Mouse (Mus musculus) heart, embryonic 10.5 days (tissue): ENCODE data around the gene Eomes. TPM values are rescaled to one million over a fixed set of nuclear protein-coding genes. Genes with fewer than 3 reads are reported as not detected.
A peak's percentile ranks its signal among the peaks of the same experiment; 100 is the strongest.

Experiments
- DNase-seq: peaks from one replicate; pipeline ENCODE4 v3.0.0-alpha.2; 2017; ENCODE audit warnings: low spot score
- H3K27ac ChIP-seq: fragments of 300-500 bp; sonication (generic); 2 replicates; pipeline ENCODE4 v1.5.1; 2016; ENCODE audit warnings: mild to moderate bottlenecking
- H3K27me3 ChIP-seq: fragments of 300-500 bp; sonication (generic); 2 replicates; pipeline ENCODE4 v1.6.1; 2016; ENCODE audit warnings: mild to moderate bottlenecking; ENCODE audit not compliant: poor library complexity, insufficient read depth, severe bottlenecking
- H3K36me3 ChIP-seq: fragments of 300-500 bp; sonication (generic); 2 replicates; pipeline ENCODE4 v1.6.1; 2016; ENCODE audit warnings: mild to moderate bottlenecking, moderate library complexity
- H3K4me1 ChIP-seq: fragments of 300-500 bp; sonication (generic); 2 replicates; pipeline ENCODE4 v1.6.1; 2016; ENCODE audit warnings: mild to moderate bottlenecking
- H3K4me3 ChIP-seq: fragments of 300-500 bp; sonication (generic); 2 replicates; pipeline ENCODE4 v1.5.1; 2016; ENCODE audit warnings: mild to moderate bottlenecking, moderate library complexity
- H3K9me3 ChIP-seq: fragments of 300-500 bp; sonication (generic); 2 replicates; pipeline ENCODE4 v1.6.1; 2016; ENCODE audit warnings: mild to moderate bottlenecking, moderate library complexity
- WGBS: fragments of 180-500 bp; shearing (Covaris S2); methylation state at CpG from one replicate; pipeline ENCODE4 v1.1.7; 2016; 5-methylcytosine and 5-hydroxymethylcytosine counted together
- polyA plus RNA-seq: library from polyadenylated mRNA; unstranded; fragments of >200 nt; fragmentation: Nextera tagmentation; extraction: Ambion mirVana; gene quantifications from 2 replicates; pipeline ENCODE4 v1.2.1, GENCODE M21; 2016

The Eomes gene
- 0.11 and 0.13 TPM in 2 replicates for polyA plus RNA-seq

- H3K27me3 ChIP-seq, result peaks cover 86% of the 10 kb centered on the region
- no peak within 1 kb of the TSS; the same call in 1 of the 2 replicates for H3K27ac ChIP-seq
- peaks cover 30% of the 10 kb centered on the region for H3K4me1 ChIP-seq
- no peak for DNase-seq
- H3K4me3 ChIP-seq, result peak within 1 kb of the TSS; percentile 64
- no peaks in the 10 kb centered on the region for H3K36me3 ChIP-seq
- no peaks in the 10 kb centered on the region for H3K9me3 ChIP-seq
- WGBS, result under 1% methylated on average over 9 of the region's 9 CpGs
Measured at GRCm38 (mm10) chr9:118477961-118478360, at the start of gene Eomes. Gene Eomes, plus strand, starts transcription at chr9:118478212.

DNA sequence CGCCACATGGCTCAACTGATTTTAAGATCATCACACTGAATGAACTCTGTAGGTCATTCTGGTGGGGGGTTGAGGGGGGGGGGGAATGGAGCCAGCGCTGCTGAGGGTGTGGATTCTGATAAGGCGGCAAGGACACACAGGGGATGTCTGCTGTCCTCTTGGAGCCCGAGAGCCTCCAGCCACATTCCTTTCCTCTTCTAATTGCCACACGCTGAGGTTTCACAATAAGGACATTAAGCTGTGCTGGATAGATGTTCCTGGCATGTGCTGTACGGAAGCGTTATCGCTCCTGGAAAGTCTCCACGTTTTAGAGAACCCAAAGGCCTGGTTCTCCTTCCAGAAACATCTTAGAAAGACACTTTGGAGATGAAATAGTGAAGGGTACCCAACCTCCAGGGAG lies 33.2 kb upstream of the Eomes start:
- no peaks in the 10 kb centered on the region for H3K9me3 ChIP-seq
- no peak for DNase-seq
- H3K36me3 ChIP-seq, result no peaks in the 10 kb centered on the region
- no peaks in the 10 kb centered on the region for H3K27me3 ChIP-seq
- H3K27ac ChIP-seq, result 0 out of 2 replicates have a peak overlapping the region, but pooled peaks have one; percentile 23
- peaks cover 21% of the 10 kb centered on the region for H3K4me1 ChIP-seq
- 10% methylated on average over 9 of the region's 9 CpGs for WGBS
- H3K4me3 ChIP-seq, result no peak overlapping the region

GRCm38 (mm10) chr9:118449336-118449735 lies 28.7 kb upstream of the Eomes start:
- no peaks in the 10 kb centered on the region for H3K36me3 ChIP-seq
- no peak overlapping the region for H3K27ac ChIP-seq
- no peak for DNase-seq
- 74% methylated on average over 8 of the region's 8 CpGs for WGBS
- no peaks in the 10 kb centered on the region for H3K9me3 ChIP-seq
- H3K4me1 ChIP-seq, result peaks cover 21% of the 10 kb centered on the region
- H3K4me3 ChIP-seq, result no peak overlapping the region
- H3K27me3 ChIP-seq, result no peaks in the 10 kb centered on the region; the same call in 1 of the 2 replicates

DNA sequence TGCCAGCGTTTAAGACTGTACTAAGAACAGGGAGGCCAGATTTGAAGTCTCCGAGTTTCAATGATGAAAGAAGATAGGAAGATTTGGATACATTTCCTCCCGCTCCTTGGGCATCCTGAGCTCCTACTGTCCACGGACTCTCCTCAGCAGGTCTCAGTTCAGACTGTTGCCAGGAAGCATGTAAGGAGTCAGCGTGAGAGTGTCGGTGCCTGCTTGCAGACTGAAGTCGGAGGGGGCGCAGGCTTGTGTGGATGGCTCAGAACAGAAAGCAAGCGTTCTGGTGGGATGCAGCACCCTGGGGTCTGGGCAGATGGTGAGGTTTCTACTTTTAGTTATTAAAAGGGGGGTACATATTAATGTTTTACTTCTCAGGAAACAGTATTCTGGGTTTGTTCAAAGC lies 24.6 kb upstream of the Eomes start:
- Histone ChIP-seq H3K27me3 (peaks cover 10% of the 10 kb centered on the region; the same call in 1 of the 2 replicates), H3K9me3 (no peaks in the 10 kb centered on the region), H3K4me1 (peaks cover 6% of the 10 kb centered on the region; the same call in 1 of the 2 replicates), H3K36me3 (no peaks in the 10 kb centered on the region), H3K27ac (no peak overlapping the region), H3K4me3 (peak overlapping the region; percentile 49)
- no peak for DNase-seq
- 36% methylated on average over 9 of the region's 9 CpGs for WGBS

DNA sequence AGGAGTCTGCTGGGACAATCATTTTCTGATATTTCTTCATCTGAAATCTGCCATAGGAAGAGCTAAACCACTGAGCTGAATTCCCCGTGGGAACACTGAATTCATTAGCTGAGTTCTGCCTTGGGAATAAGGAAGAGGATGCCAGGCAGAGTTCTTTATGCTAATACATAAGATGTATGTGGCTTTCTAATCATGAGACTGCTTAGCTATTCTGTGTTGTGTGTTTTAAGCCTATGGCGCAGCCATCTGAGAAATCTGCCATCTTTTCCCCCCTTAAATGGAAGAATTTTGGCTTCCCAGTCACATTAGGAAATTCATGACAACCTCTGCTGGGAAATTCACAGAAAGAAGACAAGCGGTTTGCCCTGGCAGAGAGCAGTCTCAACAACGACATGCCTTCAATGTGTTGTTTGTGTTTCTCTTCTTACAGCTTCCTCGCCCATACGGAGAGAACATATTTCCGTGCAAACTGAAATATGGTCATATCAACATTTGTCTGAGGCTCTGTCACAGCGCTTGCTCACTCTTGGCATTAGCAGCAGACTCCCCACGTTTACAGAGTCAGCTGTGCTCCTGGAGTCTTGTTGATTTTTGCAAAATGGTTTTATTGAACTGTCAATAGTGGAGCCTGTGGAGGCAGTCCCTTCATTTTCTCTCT lies 22.7 kb upstream of the Eomes start:
- Histone ChIP-seq H3K27me3 (peaks cover 10% of the 10 kb centered on the region; the same call in 1 of the 2 replicates), H3K27ac (no peak overlapping the region), H3K36me3 (no peaks in the 10 kb centered on the region), H3K4me1 (peaks cover 6% of the 10 kb centered on the region; the same call in 1 of the 2 replicates), H3K4me3 (no peak overlapping the region), H3K9me3 (no peaks in the 10 kb centered on the region)
- 74% methylated on average over 9 of the region's 9 CpGs for WGBS
- DNase-seq, result no peak

DNA sequence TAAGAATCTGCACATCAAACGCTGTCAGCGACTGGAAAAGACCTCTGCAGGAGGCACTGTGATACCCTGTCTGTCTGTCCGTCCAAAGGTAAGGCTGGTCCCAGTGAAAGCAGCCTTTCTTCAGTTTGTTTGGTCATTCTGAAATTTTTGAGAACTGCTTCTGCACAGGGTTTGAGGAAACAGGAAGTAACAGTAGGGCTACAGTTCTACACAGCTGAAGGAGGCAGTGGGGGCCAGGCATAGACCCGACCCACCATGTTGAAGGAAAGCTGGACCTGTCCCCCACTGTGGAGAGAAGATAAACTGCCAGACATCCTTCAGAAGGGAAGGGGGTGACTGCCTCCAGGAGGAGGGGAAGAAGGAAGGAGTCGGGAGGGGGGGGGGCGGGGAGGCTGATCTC lies 21.6 kb upstream of the Eomes start:
- no peak overlapping the region for H3K27ac ChIP-seq
- no peaks in the 10 kb centered on the region for H3K36me3 ChIP-seq
- 18% methylated on average over 5 of the region's 6 CpGs for WGBS
- peaks cover 6% of the 10 kb centered on the region; the same call in 1 of the 2 replicates for H3K4me1 ChIP-seq
- H3K27me3 ChIP-seq, result peaks cover 10% of the 10 kb centered on the region; the same call in 1 of the 2 replicates
- H3K9me3 ChIP-seq, result no peaks in the 10 kb centered on the region
- no peak for DNase-seq
- no peak overlapping the region for H3K4me3 ChIP-seq

GRCm38 (mm10) chr9:118458039-118458438 lies 20.0 kb upstream of the Eomes start:
- 10% methylated on average over 5 of the region's 5 CpGs for WGBS

GRCm38 (mm10) chr9:118464031-118464430 lies 14.0 kb upstream of the Eomes start:
- Histone ChIP-seq H3K4me1 (peaks cover 4% of the 10 kb centered on the region; the same call in 1 of the 2 replicates), H3K4me3 (no peak overlapping the region), H3K27ac (no peak overlapping the region), H3K36me3 (no peaks in the 10 kb centered on the region), H3K9me3 (no peaks in the 10 kb centered on the region), H3K27me3 (peaks cover 31% of the 10 kb centered on the region)
- WGBS, result 67% methylated on average over 1 of the region's 1 CpGs
- no peak for DNase-seq

More at GRCm38 (mm10) chr9:118458039-118458438, 20.0 kb upstream of the Eomes start:
- Histone ChIP-seq H3K27ac (no peak overlapping the region), H3K4me1 (peaks cover 6% of the 10 kb centered on the region; the same call in 1 of the 2 replicates), H3K9me3 (no peaks in the 10 kb centered on the region), H3K27me3 (peaks cover 10% of the 10 kb centered on the region; the same call in 1 of the 2 replicates), H3K4me3 (no peak overlapping the region), H3K36me3 (no peaks in the 10 kb centered on the region)
- no peak for DNase-seq

DNA sequence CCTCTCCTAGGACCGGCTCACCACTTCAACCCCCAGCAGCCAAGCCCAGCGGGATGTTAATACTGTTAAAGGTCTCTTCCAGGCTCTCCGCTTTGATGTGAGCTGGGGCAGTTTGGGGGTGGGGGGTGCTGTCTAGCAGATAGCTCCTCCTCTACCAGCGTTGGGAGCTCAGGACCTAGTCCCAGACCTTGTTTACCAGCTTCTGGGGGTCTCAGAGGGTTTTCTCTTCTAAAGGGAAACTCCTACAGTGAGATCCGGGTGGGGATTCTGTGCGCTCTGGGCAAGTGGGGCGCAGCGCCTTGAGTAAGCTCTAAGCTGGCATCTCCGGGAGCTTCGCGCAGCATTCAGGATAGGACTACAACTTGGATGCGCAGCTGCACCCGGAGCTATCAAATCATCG lies 9.7 kb upstream of the Eomes start:
- DNase-seq, result no peak
- Histone ChIP-seq H3K9me3 (no peaks in the 10 kb centered on the region), H3K4me1 (peaks cover 9% of the 10 kb centered on the region; the same call in 1 of the 2 replicates), H3K36me3 (no peaks in the 10 kb centered on the region), H3K27me3 (peaks cover 70% of the 10 kb centered on the region), H3K27ac (no peak overlapping the region), H3K4me3 (peak overlapping the region; percentile 41; the same call in 1 of the 2 replicates)
- WGBS, result 2% methylated on average over 14 of the region's 14 CpGs

DNA sequence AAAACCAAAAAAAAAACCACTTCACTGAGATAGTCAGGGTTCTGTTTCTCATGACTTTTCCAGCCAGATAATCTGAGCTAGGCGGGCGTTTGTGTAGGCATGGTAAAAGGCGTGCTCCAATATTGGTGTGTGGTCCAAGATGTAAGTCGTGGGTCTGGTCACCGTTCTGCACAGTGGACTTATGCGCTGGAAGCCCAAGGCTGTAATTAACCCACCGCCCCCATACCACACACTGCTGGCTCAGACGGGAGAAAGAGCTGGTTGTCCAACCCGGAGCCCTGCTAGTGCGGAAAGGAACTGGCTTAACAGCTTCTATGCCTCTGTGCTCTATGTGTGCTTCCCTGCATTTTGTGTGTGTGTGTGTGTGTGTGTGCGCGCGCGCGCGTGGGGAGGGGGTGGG lies 8.7 kb upstream of the Eomes start:
- peak overlapping the region; percentile 41; the same call in 1 of the 2 replicates for H3K4me3 ChIP-seq
- WGBS, result 13% methylated on average over 16 of the region's 16 CpGs
- H3K27ac ChIP-seq, result no peak overlapping the region
- H3K27me3 ChIP-seq, result peaks cover 71% of the 10 kb centered on the region
- peaks cover 9% of the 10 kb centered on the region; the same call in 1 of the 2 replicates for H3K4me1 ChIP-seq
- H3K36me3 ChIP-seq, result no peaks in the 10 kb centered on the region
- no peaks in the 10 kb centered on the region for H3K9me3 ChIP-seq
- DNase-seq, result no peak

DNA sequence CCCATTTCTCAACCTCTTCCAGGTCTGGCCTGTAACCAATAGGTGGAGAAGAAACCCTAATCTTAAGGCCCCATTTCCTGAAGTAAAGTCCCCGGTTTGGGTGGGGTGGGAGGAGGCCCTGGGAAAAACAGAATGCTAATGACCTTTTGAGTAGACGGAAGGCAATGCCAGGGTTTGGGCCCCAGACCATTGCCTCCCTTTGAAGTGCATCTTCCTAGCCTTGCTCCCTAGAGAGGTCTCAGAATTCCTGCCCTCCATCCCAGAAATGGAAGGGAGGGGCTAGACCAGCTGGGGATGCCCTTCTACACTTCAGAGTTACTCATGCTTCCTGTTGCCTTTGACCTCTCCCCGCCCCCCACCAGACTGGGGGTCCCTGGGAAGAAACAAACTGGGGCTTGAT lies 6.7 kb upstream of the Eomes start:
- 11% methylated on average over 3 of the region's 3 CpGs for WGBS
- H3K9me3 ChIP-seq, result no peaks in the 10 kb centered on the region
- no peak overlapping the region for H3K27ac ChIP-seq
- H3K36me3 ChIP-seq, result no peaks in the 10 kb centered on the region
- H3K27me3 ChIP-seq, result peaks cover 81% of the 10 kb centered on the region
- H3K4me1 ChIP-seq, result peaks cover 10% of the 10 kb centered on the region; the same call in 1 of the 2 replicates
- no peak for DNase-seq
- H3K4me3 ChIP-seq, result no peak overlapping the region

DNA sequence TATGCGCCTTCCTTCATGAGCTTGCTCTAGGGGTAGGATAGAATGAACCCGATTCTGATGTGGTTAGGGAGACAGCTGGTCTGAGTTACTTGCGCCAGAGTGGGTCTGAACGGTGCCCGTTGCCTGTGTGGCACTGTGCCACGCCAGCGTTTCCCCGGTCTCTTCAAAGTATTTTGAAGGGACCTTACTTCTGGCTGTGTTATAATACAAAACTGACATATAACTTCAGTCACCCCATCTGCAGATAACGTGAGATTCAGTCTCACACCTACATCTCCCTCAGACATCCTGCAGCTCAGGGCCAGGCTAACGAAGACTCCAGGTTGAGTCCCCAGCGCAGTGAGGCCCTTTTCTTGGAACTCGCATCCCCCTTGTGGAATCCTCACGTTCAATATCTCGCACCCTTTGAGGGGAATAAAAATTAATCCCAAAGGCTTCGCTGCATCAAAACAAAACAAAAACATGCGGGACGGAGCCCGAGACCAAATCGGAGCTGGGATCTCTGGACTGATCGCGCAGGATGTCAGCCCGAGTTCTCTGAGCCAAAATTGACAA lies 1.7 kb upstream of the Eomes start:
- peak overlapping the region; percentile 64 for H3K4me3 ChIP-seq
- H3K9me3 ChIP-seq, result no peaks in the 10 kb centered on the region
- 2% methylated on average over 22 of the region's 22 CpGs for WGBS
- peaks cover 86% of the 10 kb centered on the region for H3K27me3 ChIP-seq
- peaks cover 30% of the 10 kb centered on the region for H3K4me1 ChIP-seq
- H3K36me3 ChIP-seq, result no peaks in the 10 kb centered on the region
- DNase-seq, result no peak
- no peak overlapping the region for H3K27ac ChIP-seq

GRCm38 (mm10) chr9:118476766-118477271 lies 1.2 kb upstream of the Eomes start:
- under 1% methylated on average over 33 of the region's 33 CpGs for WGBS
- no peaks in the 10 kb centered on the region for H3K9me3 ChIP-seq
- no peak overlapping the region for H3K27ac ChIP-seq
- peaks cover 86% of the 10 kb centered on the region for H3K27me3 ChIP-seq
- peaks cover 30% of the 10 kb centered on the region for H3K4me1 ChIP-seq
- H3K4me3 ChIP-seq, result peak overlapping the region; percentile 64
- no peak for DNase-seq
- no peaks in the 10 kb centered on the region for H3K36me3 ChIP-seq
